Mouse (Mus musculus): Measurements from ENCODE around the gene Gm49661.

Gm49661 gene

DNA sequence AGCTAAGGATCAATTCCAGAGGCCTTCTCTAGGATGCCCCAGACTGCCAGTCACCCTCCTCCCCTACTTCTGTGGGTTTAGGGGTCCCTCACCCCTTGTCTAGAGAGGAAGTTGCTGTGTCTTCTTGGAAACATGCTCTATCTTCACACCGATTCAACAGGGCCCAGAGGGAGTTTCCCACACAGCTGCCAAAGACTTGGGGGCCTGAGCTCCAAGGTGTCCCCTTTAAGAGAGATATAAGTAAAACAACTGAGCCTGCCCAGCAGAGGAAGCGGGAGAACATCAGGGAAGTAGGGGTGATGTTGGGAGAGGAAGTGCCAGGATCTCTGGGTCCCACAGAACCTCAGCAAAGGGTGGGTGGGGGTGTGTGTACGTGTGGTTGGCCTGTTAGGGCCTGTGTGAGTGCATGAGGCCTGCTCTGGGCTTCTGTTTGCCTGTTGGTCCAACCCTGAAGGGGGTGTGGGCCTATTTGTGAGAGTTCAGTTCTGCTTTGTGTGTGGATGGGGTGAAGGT is 13.3 kb upstream of the Gm49661 start:
- no peak for DNase-seq

DNA sequence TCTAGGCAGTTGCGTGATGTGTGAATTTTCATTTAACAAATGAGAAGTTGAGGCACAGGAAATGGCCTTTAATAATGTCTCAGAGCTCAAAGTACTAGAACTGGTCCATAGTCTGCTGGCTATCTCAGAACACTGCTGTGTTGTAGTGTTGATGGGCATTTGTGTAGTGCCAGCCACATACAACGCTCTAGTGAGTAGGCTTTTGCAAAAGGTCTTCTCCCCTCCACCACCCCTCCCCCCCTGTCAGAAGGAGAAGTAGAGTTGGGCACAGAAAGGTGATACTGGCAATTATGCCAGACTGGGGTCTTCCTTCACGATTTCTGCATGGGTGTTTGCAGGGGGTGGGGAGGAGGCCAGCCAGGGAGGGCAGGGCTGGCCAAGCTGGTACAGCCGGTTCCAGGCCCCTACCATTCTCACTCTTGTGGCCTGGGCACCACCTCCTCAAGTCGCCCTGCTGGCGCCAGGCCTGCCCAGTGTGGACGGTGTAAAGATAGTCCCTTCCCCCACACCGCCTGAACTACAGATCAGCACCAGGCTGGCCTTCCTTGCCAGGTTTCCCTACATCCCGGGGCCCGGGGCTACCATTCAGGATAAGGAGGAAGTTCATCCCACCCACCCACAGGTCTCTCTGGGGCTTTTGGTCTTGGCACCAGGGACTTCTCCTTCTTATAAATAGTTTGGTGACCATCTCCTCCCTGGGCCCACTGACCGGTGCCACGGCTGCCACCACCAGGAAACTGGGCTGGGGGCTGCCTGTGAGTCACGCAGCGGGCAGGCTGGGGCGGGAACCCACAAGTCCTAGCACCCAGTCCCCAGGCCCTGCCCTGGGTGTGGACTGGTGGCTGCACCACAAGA is 12.6 kb upstream of the Gm49661 start:
- no peak for DNase-seq

DNA sequence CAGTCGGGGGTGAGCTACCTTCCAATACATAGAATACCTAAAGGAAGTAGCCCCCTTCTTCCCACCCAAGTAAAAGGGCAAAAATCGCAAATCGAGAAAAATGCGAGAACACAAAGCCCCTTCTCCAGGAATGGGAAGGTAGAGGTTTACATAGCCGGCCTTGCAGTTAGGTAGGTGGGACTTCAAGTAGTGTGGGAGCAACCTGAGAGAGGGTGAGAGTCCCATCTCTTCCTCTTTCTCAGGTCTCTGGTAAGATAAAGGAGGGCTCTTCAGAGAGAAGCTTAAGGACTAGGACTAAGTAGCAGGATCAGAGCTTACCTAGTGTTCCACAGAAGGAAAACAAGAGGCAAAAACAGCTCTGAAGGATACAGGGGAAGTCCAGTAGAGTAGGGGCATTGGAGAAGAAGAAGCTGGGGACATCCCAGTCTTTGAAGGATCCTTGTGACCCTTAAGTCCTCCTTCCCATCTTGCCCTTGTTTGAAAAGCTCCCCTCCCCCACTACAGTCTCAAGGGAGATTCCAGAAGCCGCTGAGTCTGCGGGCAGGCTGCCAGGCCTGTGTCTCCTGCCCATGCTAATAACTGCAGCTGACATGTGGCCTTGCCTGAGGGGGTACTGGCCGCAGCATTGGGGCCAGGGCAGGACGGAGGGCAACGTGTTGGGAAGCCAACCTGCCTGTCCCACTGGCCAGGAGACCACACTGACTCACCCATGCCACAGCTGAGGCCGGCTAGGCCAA is 11.6 kb upstream of the Gm49661 start:
- DNase-seq: peak; percentile 54 to 64

DNA sequence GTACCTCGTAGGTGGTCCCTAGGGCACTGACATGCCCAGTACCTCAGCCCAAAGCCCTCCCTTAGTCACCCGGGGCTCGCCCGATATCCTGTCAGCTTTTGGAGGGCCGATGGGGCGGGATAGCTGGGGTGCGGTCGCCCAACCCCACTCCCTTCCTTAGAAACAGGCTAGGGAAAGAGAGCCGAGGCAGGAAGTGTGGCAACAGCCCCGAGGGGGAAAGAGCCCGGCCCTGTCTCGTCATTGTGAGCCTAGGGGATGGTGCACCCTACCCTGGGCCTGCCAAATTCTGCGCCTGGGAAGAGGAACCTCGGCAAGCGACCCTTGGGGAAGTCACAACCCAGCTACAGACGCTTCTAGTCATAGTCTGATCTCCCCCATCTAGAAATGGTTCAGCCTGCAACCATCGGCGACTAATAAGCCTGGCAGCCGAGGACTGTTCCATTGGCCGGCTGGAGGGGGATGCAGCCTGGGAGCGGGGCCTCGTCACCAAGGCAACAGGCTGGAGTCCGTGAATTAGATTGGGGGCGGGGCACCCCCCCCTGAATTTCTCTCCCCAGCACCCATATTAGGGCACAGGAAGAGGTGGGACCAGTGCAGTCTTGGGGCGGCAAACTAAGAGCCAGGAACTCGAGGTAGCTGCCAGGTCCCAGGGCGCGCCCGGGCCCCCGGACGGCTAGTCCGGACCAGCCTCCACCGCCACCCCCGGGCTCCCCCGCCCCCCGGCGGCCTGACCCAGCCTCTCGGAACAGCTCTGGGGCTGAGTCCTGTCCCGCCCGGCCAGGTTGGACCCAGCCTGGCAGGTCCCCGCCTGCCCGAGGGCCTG is 10.6 kb upstream of the Gm49661 start:
- DNase-seq: peak; percentile 93

DNA sequence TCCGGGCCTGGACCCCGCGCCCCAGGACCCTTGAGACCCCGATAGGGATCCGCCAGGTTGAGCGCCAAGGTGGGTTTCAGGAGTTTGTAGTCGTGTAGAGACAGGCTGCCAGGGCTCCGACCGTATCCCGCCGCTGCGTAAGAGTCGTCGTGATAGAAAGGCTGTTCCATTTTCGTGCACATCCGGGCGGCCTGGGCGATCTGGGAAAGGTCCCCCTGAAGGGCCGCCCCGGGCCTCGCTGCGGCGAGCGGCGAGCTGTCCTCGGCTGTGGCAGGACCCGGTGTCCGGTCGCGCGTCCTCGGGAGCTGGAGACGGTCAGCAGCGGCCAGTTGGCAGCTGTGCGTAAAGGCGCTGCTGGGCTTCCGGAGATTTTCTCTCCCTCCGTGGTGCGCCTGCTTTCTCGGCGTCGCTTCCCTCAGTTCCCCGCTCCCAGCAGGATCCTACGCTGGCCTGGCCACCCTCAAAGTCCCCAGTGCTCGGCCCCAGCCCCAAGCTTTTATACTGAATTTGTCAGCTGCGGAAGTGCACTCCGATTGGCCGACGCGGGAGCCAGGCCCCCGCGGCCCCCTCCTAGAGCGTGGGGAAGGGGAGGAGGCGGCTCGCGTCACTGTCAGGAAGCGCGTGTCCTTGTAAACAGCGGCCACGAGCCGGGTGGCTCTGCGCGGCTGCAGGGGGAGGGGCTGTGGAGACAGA is 9.2 kb upstream of the Gm49661 start, which contains the start of gene Junb:
Junb (minus strand) TSS at position 471 of the 693 bp plus-strand sequence.
- DNase-seq: peak; percentile 89 to 96

DNA sequence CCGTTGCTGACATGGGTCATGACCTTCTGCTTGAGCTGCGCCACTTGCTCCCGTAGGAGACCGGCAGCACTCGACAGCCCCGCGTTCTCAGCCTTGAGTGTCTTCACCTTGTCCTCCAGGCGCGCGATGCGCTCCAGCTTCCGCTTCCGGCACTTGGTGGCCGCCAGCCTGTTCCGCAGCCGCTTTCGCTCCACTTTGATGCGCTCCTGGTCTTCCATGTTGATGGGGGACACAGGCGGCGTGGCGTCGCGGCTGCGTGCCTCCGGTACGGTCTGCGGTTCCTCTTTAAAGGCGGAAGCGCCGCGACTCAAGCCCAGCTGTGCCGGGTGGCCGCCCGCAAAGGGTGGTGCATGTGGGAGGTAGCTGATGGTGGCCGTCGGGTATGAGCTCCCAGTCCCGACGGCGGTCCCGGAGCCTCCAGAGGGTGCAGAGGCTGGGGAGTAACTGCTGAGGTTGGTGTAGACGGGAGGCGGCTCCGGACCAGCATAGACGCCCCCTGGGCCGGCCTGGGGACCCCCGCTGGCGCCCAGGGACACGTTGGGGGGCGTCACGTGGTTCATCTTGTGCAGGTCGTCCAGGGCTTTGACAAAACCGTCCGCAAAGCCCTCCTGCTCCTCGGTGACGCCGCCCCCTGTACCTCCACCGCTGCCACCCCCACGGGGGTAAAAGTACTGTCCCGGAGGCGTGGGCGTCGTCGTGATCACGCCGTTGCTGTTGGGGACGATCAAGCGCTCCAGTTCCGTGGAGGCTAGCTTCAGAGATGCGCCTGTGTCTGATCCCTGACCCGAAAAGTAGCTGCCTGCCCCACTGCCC is 8.4 kb upstream of the Gm49661 start:
- peak; percentile 72 to 75 for DNase-seq

DNA sequence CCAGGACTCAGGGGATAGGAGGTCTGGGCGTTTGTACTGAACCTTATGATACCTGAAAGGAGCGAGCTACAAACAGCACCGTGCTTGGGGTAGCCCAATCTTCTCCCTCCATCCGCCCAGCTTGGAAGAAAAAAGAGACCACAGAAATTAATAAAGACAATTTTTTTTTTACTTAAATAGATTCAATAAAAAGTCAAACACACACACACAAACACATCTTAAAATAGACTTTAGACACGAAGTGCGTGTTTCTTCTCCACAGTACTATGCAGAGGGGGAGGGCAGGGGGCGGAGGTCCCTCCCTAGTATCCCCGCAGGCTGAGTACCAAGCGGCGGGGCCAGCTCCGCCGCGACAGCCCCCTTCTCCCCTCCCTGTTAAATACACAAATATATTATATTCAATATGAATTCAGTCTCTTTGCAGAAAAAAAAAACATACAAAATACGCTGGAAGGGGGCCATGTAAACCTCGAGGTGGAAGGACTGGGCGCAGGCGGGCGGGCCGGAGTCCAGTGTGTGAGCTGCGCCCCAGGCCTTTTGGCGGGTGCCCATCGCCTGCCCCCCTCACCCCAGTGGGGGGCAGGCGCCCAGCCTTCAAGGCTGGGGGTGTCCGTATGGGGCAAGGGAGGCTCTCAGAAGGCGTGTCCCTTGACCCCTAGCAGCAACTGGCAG is 7.7 kb upstream of the Gm49661 start:
- DNase-seq: no peak

DNA sequence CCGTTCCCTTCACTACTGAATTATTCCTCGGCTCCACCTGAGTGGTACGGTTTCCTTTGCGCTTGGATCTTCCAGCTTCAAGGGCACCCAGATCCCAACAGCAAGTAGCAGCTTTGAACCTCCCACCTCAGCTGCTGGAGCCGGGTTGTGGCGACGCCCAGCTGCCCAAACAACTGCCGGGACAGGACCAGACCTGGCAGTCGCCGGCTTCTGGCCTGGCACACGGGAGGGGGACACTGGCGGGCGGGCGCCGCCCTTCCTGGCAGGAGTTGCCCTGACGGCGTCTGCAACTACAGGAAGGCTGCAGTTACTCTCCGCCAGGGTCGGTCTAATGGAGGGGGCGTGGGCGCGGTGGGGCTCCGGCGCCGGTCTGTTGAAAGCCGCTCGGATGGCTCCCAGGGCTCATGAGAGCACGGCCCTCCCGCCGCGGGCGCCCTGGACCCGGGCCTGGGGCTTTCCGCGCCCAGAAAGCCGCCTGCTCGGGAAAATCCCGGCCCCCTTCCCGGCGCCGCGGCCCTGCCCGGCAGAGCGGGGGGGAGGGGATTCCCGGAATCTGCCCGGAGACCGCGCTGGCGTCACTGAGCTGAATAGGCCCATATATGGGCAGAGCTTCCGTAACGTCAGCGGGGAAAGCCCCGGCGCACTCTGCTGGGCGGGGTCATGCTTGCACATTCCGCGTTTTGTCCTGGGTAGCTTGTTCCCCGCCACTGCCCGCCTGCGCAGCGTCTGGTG is 7.0 kb upstream of the Gm49661 start:
- DNase-seq: peak; percentile 92 to 95

DNA sequence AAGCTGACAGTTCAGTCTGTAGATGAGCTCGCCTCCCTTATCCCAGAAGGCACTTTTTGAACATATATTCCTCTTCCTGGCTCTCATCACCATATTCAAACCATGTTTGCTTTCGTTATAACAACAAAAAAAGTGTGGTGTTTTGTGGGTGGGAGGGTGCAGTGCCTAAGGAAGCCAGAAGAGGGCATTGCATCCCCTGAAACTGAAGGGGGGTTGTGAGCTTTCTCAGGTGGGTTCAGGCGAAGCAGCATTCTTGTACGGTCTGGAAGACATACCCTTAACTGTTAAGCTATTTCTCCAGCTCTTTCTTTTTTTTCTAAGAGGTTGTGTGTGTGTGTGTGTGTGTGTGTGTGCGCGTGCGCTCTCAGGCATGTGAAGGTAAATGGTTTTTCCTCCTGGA is 6.2 kb upstream of the Gm49661 start:
- peak; percentile 64 to 75 for DNase-seq

DNA sequence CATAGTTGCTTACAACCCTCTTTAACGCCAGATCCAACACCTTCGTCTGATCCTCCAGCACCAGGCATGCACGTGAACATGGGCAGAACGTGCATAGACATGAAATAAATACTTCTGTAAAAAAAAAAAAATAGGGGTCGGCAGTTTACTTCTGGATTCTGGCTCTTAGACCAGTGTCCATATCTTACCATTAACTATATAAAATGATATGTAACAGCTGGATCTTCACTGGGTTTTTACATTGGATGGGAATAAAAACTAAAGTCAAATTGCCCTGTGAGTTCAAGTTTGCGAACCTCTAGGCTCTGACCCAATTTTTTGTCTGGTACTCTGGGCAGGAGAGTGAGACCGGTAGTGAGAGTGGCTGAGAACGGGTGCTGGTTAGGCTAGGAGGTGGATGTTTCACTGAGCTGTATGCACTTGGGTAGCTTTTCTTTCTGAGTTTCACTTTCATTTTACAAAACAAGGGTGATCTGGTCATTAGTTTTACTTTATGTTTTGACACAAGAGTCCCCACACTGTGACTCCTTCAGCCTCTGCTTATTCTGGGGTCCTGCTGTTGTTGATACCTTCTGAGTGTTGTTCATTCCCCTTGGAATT is 5.4 kb upstream of the Gm49661 start:
- no peak for DNase-seq

DNA sequence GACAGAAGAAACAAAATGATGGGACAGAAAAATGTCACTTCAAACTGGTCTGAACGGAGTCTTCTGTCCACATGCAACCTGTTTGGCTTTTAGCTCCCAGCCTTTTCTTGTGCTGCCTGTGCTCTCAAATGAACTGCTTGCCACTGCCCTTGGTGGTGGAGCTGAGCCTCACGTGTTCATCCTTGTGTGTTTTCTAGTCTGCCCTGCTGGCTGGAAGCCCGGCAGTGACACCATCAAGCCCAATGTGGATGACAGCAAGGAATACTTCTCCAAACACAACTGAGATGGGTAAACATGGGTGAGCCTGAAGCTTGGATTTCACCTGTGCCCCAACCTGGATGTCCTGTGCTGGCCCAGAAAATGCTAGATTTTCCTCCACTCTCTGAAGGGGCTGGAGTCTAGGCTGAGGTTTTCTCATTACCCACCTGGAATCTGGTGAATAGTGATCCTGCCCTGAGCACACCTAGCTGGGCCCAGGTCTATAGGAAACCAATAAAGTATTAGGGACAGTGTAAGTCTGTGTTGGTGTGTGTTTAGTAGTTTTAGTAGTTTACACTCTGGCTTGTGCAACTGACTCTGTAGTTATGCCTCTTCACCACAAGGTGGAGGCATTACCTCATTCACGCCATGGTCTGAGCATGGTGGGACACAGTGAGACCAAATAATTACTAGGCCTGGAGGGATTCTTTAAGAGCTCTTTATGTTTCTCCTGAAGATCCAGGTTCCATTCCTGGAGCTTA is 4.7 kb upstream of the Gm49661 start:
- no peak for DNase-seq

DNA sequence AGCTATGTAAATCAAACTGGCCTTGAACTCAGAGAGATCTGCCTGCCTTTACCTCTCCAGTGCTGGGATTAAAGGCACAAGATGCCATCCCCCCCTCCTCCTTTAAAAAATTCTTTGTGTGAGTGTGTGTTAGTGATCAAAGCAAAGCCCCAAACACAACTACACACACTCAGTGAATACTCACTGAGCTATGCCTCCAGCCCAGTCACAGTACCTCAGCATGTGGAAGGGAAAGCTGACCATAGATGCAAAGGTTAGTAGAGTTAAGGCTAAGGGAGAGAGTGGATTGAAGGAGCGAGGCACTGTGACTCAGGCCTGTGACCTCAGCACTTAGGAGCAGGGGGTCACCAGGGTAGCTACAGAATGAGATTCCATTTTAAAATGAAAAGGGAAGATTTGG is 3.8 kb upstream of the Gm49661 start:
- no peak for DNase-seq

DNA sequence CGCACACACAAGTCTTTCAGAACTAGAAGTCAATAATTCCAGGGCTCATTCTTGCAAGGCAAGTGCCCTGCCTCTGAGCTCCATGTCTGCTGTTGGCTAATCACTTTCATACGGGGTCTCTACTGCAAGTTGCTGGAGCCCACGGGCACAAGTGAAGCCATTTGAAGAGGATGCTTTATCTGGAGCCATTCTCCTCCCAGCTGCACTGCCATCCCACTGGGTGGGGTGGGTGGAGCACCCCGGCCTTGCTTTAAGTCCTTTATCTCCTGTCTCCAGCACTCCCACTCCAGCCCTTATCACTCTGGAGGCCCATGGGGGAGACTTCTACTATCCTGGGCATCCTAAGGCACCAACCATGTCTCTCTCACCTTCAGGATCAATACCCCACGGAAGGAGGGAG is 1.7 kb upstream of the Gm49661 start:
- no peak for DNase-seq

DNA sequence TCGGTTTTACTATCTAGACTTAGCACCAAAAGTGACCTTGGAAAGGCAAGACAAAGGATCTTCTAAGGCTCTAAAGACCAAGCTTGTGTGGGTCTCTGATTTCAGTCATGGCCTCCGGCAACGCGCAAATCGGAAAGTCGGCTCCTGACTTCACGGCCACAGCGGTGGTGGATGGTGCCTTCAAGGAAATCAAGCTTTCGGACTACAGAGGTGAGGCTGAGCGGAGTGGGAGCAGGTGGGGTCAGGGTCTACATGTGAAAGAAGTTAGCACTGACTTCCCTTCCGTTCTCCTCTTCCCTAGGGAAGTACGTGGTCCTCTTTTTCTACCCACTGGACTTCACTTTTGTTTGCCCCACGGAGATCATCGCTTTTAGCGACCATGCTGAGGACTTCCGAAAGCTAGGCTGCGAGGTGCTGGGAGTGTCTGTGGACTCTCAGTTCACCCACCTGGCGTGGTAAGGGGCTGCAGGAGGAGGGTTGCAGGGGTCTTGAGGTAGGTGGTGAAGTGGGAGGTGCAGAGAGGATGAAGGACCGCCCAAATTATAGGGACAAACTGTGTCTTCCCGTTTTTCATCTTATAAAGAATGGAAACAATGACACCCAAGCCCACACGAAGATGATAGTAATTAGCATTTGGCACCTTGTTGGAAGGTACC is 1.0 kb upstream of the Gm49661 start:
- DNase-seq: no peak

DNA sequence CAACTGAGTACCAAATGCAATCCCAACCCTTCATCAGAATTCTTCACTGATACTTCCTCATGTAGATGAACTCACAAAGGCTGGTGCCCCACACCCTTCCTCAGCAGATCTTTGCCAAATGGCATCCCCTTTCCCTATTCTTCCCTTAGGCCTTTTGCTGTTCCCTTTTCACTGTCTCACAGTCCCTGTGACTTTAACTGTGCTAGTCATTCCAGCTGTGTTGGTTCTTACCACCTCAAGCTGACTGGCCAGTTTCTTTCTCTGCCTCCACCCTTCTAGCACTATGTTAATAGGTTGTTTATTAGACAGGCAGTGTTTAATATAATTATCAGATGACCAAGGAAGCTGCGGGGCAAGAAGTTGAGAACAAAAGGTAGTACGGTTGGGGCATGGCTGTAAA is 583 bp downstream of the Gm49661 start:
- DNase-seq: no peak

DNA sequence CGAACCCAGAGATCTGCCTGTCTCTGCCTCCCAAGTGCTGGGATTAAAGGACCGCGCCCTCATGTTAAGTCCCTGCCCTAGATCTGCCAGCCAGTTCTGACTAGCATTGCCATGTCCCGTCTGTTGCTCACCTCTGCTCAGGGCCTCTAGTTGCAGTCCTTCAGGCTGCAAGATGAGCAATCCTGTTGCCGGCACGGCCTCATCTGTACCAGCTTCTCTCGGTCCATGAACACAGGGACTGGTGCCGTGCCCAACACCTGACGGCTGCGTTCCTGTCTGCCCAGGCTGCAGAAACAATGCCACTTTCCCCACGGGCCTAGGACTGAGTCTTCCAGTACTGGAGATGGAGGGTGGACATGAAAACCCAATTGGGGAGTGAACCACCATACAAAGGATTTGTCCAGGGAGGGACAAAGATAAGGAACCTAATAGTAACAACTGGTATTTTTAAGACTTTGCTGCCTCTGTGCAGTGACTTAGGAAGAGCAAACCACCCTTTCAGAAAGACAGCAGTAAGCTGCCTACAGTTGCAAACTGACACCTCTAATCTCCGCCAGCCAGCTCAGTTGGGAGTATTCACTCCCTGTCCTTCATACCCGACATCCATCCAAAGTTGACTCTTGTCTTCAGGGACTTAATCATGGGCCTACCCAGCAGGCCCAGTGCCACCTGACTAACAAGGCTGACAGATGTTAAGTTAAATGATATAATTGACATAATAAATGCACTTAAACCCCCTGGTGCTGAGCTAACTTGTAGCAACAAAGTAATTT is 1.5 kb downstream of the Gm49661 start:
- DNase-seq: no peak

DNA sequence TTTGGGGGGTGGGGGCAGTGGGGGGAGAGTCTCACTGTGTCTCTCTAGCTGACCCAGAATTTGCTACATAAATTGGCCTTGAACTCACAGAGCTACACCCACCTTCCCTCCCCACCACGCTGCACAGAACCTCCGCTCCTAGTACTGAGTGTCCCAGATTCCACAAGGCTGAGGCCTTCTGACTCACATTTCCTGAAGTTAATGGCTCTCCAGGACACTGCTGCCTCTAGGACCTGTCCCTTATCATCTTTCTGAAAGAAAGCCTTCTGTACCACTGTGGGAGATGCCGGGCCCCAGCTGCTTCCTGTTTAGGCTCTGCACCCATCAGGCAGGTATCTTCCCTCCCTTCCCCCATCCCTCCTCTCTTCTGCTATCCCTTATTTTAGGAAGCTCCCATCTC is 2.6 kb downstream of the Gm49661 start:
- DNase-seq: no peak
